Mouse (Mus musculus) adipose tissue, adult 10 weeks (tissue): ENCODE measurements around the gene Akt1s1. TPM values are rescaled to one million over a fixed set of nuclear protein-coding genes. Genes with fewer than 3 reads are reported as not detected.

ENCODE experiments used
- polyA plus RNA-seq: library from polyadenylated mRNA; stranded (reverse); fragments of 350-450 nt; fragmentation: Illumina TruSeq; extraction: RNeasy Lipid Tissue Mini Kit (QIAGEN cat#74804); gene quantifications from one replicate; pipeline ENCODE4 v1.2.3, GENCODE M21; 2014; ENCODE audit warnings: low read depth, low replicate concordance

Gene Akt1s1
- polyA plus RNA-seq, result 54.3 TPM

GRCm38 (mm10) chr7:44848561-44849415, at the start of gene Akt1s1, which contains the start of gene Tbc1d17:
Gene Akt1s1 (plus strand): TSS chr7:44848991.
Gene Tbc1d17 (minus strand): TSS chr7:44849079.

GRCm38 (mm10) chr7:44815721-44816469, 32.9 kb upstream of the Akt1s1 start, which contains the start of the genes Nup62 and Il4i1:
Gene Nup62 (plus strand): TSS chr7:44816088.
Gene Il4i1 (plus strand): TSS chr7:44816387.

GRCm38 (mm10) chr7:44816470-44817021, 32.2 kb upstream of the Akt1s1 start, which contains the start of gene Atf5:
Gene Atf5 (minus strand): TSS chr7:44816658.

GRCm38 (mm10) chr7:44857042-44857552, 8.3 kb downstream of the Akt1s1 start, which contains the start of gene Pnkp:
Gene Pnkp (plus strand): TSS chr7:44857139.

GRCm38 (mm10) chr7:44869697-44870528, 21.1 kb downstream of the Akt1s1 start, which contains the start of gene Ptov1:
Gene Ptov1 (minus strand): TSS chr7:44869788.

GRCm38 (mm10) chr7:44892276-44892921, 43.6 kb downstream of the Akt1s1 start, which contains the start of gene Med25:
Gene Med25 (minus strand): TSS chr7:44892712.

GRCm38 (mm10) chr7:44895593-44896434, 47.0 kb downstream of the Akt1s1 start, which contains the start of gene Fuz:
Gene Fuz (plus strand): TSS chr7:44896079.

Other genes with a start within 250 kb of the Akt1s1 start
- 9.1 TPM for gene Myh14, start 178.1 kb upstream of the Akt1s1 start, polyA plus RNA-seq
- gene Izumo2, start 140.2 kb upstream of the Akt1s1 start, polyA plus RNA-seq, result 5.2 TPM
- gene Vrk3, start 100.6 kb upstream of the Akt1s1 start, polyA plus RNA-seq, result 29.0 TPM
- 0.26 TPM for gene Zfp473, start 97.9 kb upstream of the Akt1s1 start, polyA plus RNA-seq
- 20.1 TPM for gene Nup62, start 32.9 kb upstream of the Akt1s1 start, polyA plus RNA-seq
- gene Il4i1, start 32.6 kb upstream of the Akt1s1 start, polyA plus RNA-seq, result 3.5 TPM
- 71.7 TPM for gene Atf5, start 32.3 kb upstream of the Akt1s1 start, polyA plus RNA-seq
- 65.2 TPM for gene Tbc1d17, start 88 bp downstream of the Akt1s1 start, polyA plus RNA-seq
- gene Pnkp, start 8.1 kb downstream of the Akt1s1 start, polyA plus RNA-seq, result 30.0 TPM
- gene Ptov1, start 20.8 kb downstream of the Akt1s1 start, polyA plus RNA-seq, result 146 TPM
- gene Med25, start 43.7 kb downstream of the Akt1s1 start, polyA plus RNA-seq, result 66.0 TPM
- 22.8 TPM for gene Fuz, start 47.1 kb downstream of the Akt1s1 start, polyA plus RNA-seq
- 62.5 TPM for gene Ap2a1, start 80.5 kb downstream of the Akt1s1 start, polyA plus RNA-seq
- gene Tsks, start 94.2 kb downstream of the Akt1s1 start, polyA plus RNA-seq, result 12.6 TPM
- gene Cpt1c, start 125.9 kb downstream of the Akt1s1 start, polyA plus RNA-seq, result 8.7 TPM
- gene Prmt1, start 137.6 kb downstream of the Akt1s1 start, polyA plus RNA-seq, result 132 TPM
- gene Irf3, start 148.7 kb downstream of the Akt1s1 start, polyA plus RNA-seq, result 87.2 TPM
- gene Bcl2l12, start 149.7 kb downstream of the Akt1s1 start, polyA plus RNA-seq, result 18.5 TPM
- 57.7 TPM for gene Scaf1, start 167.4 kb downstream of the Akt1s1 start, polyA plus RNA-seq
- gene Rras, start 169.0 kb downstream of the Akt1s1 start, polyA plus RNA-seq, result 131 TPM
- 15.7 TPM for gene Prr12, start 203.9 kb downstream of the Akt1s1 start, polyA plus RNA-seq
- 43.3 TPM for gene Nosip, start 213.4 kb downstream of the Akt1s1 start, polyA plus RNA-seq
- gene Prrg2, start 213.7 kb downstream of the Akt1s1 start, polyA plus RNA-seq, result 40.3 TPM
- 67.3 TPM for gene Rcn3, start 243.2 kb downstream of the Akt1s1 start, polyA plus RNA-seq